Mouse (Mus musculus) telencephalon, adult 2 months (tissue): Measurements from ENCODE around the gene Gabbr2.

Source experiments
- DNase-seq: peaks from one replicate; pipeline ENCODE4 v3.0.0-alpha.2; 2011; ENCODE audit warnings: low read depth, low spot score

Gabbr2 gene

GRCm38 (mm10) chr4:46991016-46991958 lies at the start of gene Gabbr2:
Gene Gabbr2 (minus strand): TSS chr4:46991873.
- DNase-seq: no peak

- DNase-seq: no peak
Observed at GRCm38 (mm10) chr4:47039586-47039985, 47.9 kb upstream of the Gabbr2 start.

- DNase-seq: peak; percentile 67
Observed at GRCm38 (mm10) chr4:47037321-47037657, 45.6 kb upstream of the Gabbr2 start.

GRCm38 (mm10) chr4:47036486-47037320 lies 45.0 kb upstream of the Gabbr2 start:
- no peak for DNase-seq

GRCm38 (mm10) chr4:47035536-47035935 lies 43.9 kb upstream of the Gabbr2 start:
- DNase-seq: no peak

DNA sequence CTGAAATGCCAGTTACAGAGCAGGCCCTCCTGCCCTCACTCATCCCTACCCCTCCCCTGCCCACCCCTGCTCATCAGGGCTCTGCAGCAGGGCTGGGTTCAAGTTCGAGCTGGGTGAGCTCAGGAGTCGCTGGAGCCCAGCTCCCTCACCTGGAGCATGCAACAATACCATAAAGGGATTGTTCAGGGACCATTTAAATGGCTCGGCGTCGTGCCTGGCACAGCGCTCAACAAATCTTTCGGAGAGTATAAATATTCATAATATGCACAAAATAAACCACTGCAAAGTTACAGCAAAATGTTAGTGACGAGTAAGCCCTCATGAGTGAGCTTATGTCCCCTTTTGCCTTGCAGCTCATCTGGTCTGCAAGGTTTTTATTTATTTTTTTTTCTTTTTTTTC lies 40.5 kb upstream of the Gabbr2 start:
- DNase-seq: no peak

DNA sequence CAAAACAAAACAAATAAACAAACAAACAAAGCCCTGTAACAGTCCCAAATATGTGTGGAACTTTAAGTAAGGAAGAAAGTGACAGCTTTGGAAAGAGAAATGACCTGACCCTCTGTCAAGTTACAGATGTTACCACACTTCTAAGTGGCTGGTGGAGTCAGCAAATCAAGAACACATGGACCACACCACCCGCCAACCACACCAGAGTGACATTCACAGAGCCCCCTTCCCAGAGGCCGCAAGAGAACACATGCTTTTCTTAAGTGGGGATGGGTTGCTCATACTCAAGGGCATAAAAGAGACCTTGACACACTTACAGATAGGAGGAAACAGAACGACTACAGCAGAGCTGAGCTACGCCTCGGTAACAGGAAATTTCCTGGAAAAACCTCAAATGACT lies 37.1 kb upstream of the Gabbr2 start:
- DNase-seq: no peak

DNA sequence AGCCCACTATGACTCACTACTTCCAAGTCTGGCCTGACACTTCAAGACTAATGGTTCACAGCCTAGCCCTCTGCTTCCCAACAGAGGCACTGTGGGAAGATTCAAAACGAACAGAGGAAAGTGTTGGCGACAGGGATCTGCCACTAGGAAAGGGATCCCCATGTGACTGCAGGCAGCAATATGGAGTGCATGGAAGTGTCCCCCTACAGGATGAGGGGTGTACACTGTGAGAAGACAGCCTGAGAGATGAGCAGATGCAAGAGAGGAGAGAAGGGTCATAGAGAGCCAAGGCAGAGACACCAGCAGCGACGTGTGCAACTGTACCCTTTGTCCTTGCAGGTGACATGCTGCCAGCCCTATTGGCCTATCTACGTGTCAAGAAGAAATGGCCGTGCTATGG lies 32.3 kb upstream of the Gabbr2 start:
- DNase-seq: no peak

DNA sequence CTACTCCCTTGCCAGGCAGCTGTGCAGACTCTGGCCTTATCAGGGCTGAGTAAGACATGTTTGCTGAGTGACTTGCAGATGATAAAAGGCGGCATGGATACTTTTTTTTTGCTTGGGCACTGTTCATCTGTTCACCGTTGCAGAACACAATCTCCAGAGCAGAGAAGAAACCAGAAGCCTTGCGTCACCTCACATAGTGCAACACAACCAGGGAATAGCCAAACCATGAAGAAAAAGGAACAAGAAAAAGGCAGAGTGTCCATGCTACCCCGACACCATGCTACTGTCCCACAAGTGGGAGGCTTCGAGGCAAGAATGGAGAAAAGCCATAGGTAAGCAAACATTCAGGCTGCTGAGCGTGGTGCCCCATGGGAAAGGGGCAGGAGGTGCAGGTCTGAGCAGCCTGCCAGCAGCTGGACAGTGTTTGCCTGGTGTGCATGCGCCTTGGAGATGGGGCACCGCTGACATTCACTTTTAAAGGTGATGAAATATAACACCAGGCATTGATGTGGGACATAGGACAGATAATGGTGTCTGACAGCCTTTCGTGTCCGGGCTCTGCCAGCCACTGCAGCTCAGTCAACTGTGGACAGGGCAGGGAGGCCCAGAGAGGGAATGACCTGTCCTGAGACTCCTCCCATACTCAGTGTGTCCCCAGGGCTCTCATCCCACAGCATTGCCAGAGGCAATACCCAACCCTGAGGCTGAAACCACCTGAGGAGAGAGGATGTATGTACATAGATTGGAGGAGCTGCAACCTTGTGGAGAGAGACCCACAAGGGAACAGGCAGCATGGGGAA lies 31.3 kb upstream of the Gabbr2 start:
- DNase-seq: no peak

- DNase-seq: no peak
Observed at GRCm38 (mm10) chr4:47020563-47020962, 28.9 kb upstream of the Gabbr2 start.

GRCm38 (mm10) chr4:47015156-47015555 lies 23.5 kb upstream of the Gabbr2 start:
- no peak for DNase-seq

DNA sequence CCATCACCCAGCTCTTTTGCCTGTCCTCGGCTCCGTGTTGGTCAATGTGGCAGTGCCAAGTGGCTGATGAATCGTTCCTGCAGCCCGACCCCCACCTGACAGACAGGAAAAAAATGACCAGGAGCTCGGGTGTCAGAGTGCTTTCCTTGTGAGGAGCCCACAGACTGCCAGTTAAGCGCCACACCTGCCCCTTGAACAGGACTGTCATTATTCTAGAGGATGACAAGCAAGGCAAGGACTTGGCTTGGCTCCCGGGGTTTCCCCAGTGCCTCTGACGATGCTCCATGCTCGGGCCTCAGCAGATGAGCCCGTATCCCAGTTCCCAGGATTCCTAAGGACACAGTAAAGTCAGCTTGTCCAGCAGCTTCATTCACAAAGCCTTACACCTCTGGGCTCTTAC lies 20.8 kb upstream of the Gabbr2 start:
- no peak for DNase-seq

DNA sequence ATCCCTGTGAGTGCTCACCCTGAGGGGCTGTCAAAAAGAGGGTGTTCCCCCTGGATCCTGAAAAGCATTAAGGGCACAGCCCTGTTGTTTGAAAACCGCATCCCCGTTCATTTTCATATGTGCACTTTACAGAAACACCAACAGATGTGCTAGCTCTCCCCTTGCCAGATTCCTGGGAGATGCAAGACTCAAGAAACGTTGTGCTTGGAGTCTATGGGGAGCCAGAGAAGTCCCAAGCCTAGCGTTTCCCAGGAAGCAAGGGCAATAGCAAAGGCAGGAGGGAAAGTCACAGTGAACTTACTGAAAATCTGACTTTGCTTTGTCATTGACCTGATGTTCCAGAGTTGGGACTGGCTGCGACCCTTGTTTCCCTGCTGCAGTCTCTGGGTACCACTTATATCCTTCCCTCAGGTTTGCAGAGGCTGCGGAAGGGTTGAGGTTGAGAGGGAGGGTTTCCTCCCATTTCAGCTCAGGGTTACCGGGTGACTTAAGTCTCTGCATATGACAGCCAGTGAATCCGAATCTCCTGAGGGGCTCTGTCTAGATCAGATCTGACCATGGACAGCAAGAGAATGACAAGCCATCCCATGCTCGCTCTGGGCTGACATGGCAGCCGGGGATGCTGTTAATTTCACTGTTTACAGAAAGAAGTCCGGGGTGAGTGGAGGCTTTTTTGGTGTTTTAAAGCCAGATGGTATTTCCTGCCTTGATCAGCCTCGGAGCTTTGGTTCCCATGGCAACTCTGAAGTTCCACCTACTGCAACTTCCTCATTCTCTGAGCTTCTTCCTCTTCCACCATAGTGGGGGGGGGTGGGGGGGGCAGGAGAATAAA lies 18.9 kb upstream of the Gabbr2 start:
- DNase-seq: peak; percentile 88

DNA sequence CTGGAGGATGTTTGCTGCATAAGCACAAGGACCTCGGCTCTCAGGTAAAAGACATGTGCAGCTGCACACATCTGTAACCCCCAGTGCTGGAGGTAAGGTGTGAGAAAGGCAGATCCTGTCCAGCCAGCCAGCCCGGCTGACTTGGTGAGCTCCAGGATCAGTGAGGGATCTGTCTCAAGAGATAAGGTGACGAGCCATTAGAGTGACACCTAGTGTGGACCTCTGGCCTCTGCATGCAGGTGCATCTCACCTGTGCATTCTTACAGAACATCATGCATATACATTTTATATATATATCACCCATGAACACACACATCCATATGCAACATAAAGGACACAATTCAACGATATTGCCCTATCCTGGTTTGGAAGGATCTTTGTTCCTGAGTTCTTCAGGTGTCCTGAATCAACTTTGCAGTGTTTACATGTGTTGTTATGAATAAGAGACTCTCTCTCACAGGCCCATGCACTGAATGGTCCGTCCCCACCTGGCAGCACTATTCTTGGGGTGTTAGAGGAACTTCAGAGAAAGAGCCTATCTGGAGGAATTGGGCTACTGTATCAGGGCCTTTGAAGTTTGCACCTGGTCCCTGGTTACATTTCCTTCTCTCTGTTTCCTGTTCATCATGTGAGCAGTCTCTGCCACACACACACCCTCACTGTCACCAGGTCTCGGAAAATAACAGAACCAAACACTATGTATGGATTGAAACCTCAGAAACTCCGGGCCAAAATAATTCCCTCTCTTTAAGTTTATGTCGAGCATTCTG lies 9.1 kb upstream of the Gabbr2 start:
- DNase-seq: no peak

GRCm38 (mm10) chr4:46997969-46998368 lies 6.3 kb upstream of the Gabbr2 start:
- DNase-seq: no peak

DNA sequence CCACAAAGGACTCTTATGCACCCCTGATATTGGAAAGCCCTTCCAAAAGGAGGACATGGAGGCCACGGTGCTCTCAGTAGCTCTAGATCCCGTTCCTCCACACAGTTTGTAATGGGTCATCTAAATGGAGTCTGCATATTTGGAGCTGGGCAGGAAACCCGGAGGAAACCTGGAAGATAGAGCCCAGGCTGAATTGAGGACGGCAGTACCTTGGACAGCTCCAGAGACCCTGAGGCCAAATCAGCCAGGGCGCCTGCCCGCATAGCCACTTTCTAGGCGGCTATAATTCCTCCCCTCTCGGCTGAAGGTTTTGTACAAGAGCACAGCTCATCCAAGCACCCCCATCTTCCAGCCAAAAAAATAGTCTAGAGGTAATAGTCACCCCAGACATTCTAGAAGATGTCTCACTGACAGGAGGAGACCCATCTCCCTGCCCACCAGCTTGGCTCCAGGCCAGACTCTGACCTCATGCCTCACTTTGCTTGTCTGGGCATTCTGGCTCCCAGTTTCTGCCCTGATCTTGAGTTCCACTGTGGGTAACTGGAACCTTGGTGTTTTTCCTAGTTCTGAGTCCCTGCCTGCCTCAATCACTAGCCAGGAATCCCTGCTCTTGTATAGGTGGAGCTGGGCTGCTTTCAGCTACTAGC lies 1.3 kb upstream of the Gabbr2 start:
- DNase-seq: no peak

- DNase-seq: no peak
Observed at GRCm38 (mm10) chr4:46991959-46992316, 265 bp upstream of the Gabbr2 start.

DNA sequence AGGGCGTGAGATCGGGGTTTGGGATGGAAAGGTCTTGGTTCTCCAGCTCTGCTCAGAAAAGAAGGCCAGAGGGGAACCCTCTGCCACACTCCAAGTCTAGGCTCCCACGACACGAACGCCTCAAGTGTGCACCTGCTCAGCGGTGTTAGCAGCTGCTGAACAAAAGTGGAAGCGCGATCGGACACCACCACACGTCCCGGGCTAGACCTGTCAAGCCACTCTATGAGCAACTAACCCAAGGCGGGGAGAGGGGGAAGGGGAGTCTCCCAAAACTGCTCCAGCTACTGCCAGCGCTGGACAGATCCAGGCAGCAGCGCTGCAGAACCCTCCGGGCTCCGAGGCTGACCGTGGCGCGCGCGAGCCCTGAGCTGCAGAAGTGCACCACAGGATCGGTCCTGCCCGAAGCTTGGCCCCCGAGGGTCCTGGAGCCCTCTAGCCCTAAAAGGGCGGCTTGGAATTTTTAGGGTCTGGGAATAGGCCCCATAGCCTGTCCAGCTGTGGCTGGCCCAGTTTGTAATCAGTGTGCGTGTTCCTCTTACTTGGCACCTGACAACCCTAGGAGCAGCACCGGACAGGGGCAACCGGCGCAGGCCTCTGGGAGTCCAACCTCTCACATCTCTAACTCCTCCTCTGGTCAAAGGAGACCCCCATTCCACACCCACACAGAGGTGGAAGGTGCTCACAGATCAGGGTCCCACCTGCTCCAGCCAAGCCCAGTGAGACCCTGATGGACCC lies 1.2 kb downstream of the Gabbr2 start:
- no peak for DNase-seq

DNA sequence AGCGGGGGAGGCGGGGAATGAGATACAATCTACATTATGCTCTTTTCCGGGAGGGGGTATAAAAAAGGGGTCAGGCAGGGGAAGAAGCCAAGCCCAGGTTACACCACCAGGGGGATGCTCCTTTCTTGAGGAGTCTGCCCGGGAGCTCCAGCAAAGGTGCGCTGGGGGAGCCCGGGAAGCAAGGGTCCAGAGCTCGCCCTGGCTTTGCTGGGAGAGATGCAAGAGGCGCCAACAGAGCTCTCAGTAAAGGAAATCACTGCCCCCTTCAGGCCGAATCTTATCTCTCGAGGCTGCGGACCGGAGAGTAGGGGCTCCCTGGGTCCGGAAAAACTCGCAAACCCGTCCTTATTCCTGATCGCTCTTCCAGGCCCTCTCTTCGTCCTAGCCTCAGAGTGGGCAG lies 1.8 kb downstream of the Gabbr2 start:
- no peak for DNase-seq
